Mouse (Mus musculus): Measurements from ENCODE around the gene Agmo.

DNA sequence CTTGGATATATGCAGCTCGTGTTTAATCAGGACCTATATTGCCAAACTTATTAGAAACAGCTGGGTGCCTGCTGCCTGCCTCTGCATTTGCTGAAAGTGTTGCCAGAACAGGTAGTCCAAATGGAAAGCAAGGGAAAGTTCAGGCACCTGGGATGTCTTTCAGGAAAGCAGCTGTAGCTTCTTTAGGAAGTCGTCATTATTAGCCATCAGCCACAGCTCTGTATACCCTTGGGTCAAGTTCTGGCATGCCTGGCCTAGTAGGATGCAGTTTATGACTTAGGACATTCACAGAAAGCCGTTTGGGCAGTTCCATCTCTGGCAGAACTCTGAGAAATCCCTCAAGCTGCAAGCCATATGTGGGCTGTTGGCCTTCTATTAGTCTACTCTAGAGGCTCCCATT is 330.5 kb downstream of the Agmo start:
- TF ChIP-seq CTCF (IDR thresholded peaks at IDR 0.05; ENCODE audit: low read depth, low read length) = no peak
- no peak for TF ChIP-seq POLR2A (IDR thresholded peaks at IDR 0.05; ENCODE audit: borderline replicate concordance, low read depth, low read length)

Measured in bone marrow macrophage, adult 2 months (primary cell).